Mouse (Mus musculus) myocyte (in vitro differentiated cells): Measurements from ENCODE around the gene Faap100. TPM values are rescaled to one million over a fixed set of nuclear protein-coding genes. Genes with fewer than 3 reads are reported as not detected.
A peak's percentile ranks its signal among the peaks of the same experiment; 100 is the strongest.

ENCODE experiments used
- H3K27me3 ChIP-seq: one replicate; pipeline ENCODE4 v1.6.1; 2011; ENCODE audit not compliant: control insufficient read depth, insufficient read depth, insufficient read length
- H3K36me3 ChIP-seq: one replicate; pipeline ENCODE4 v1.6.1; 2011; ENCODE audit not compliant: control insufficient read depth, insufficient read depth
- H3K4me2 ChIP-seq: one replicate; pipeline ENCODE4 v1.6.1; 2011; ENCODE audit warnings: low read depth, control low read depth
- H3K4me3 ChIP-seq: one replicate; pipeline ENCODE4 v1.5.1; 2011; ENCODE audit warnings: mild to moderate bottlenecking, control low read depth, moderate library complexity
- H3K79me2 ChIP-seq: one replicate; pipeline ENCODE4 v1.6.1; 2011; ENCODE audit not compliant: control insufficient read depth, insufficient read depth
- H3ac ChIP-seq: one replicate; pipeline ENCODE4 v1.6.1; 2011; ENCODE audit not compliant: control insufficient read depth, insufficient read length
- CEBPB ChIP-seq: IDR thresholded peaks from 2 replicates; pipeline ENCODE4 v1.6.1; 2011; ENCODE audit warnings: mild to moderate bottlenecking, moderate library complexity; ENCODE audit not compliant: poor library complexity, insufficient read depth, severe bottlenecking
- E2F4 ChIP-seq: IDR thresholded peaks from one replicate; pipeline ENCODE4 v1.6.1; 2011; ENCODE audit warnings: mild to moderate bottlenecking, control low read depth, moderate library complexity; ENCODE audit not compliant: insufficient read depth
- MAX ChIP-seq: IDR thresholded peaks from one replicate; pipeline ENCODE4 v1.6.1; 2011; ENCODE audit warnings: low read depth, mild to moderate bottlenecking, control low read depth
- MYOD1 ChIP-seq, 3 experiments: IDR thresholded peaks; one replicate each; pipeline ENCODE4 v1.6.1; 2011; ENCODE audit warnings: control low read depth in 2 of 3, low read depth in 2 of 3, mild to moderate bottlenecking in 2 of 3, moderate library complexity in 1 of 3; ENCODE audit not compliant: insufficient read length in 2 of 3, control insufficient read depth in 1 of 3
- MYOG ChIP-seq, 3 experiments: IDR thresholded peaks; one replicate each; pipeline ENCODE4 v1.6.1; 2011; ENCODE audit warnings: control low read depth in 2 of 3, low read depth in 2 of 3, mild to moderate bottlenecking in 2 of 3; ENCODE audit not compliant: insufficient read length in 2 of 3, control insufficient read depth in 1 of 3, insufficient read depth in 1 of 3
- POLR2A ChIP-seq: IDR thresholded peaks from one replicate; pipeline ENCODE4 v1.6.1; 2011; ENCODE audit warnings: low read depth, mild to moderate bottlenecking, control low read depth, moderate library complexity; ENCODE audit not compliant: insufficient read length
- POLR2AphosphoS2 ChIP-seq: IDR thresholded peaks from one replicate; pipeline ENCODE4 v1.6.1; 2011; ENCODE audit warnings: low read depth, control low read depth; ENCODE audit not compliant: insufficient read length
- REST ChIP-seq: IDR thresholded peaks from one replicate; pipeline ENCODE4 v1.6.1; 2011; ENCODE audit warnings: mild to moderate bottlenecking, control low read depth, moderate library complexity; ENCODE audit not compliant: insufficient read depth, insufficient read length
- SRF ChIP-seq: IDR thresholded peaks from one replicate; pipeline ENCODE4 v1.6.1; 2011; ENCODE audit warnings: low read depth; ENCODE audit not compliant: control insufficient read depth, insufficient read length
- TCF12 ChIP-seq: IDR thresholded peaks from one replicate; pipeline ENCODE4 v1.6.1; 2011; ENCODE audit warnings: mild to moderate bottlenecking, control low read depth; ENCODE audit not compliant: poor library complexity, insufficient read depth, severe bottlenecking
- TCF3 ChIP-seq: IDR thresholded peaks from one replicate; pipeline ENCODE4 v1.6.1; 2011; ENCODE audit warnings: low read depth, control low read depth; ENCODE audit not compliant: insufficient read length
- USF1 ChIP-seq: IDR thresholded peaks from one replicate; pipeline ENCODE4 v1.6.1; 2011; ENCODE audit warnings: low read depth, mild to moderate bottlenecking, control low read depth, moderate library complexity
- polyA plus RNA-seq: library from polyadenylated mRNA; unstranded; fragments of >200 nt; fragmentation: generic; extraction: Trizol; gene quantifications from one replicate; pipeline ENCODE4 v1.2.1, GENCODE M21; 2012; ENCODE audit warnings: missing spikeins

Faap100 gene
- polyA plus RNA-seq, 1 experiment = 12.3 TPM

DNA sequence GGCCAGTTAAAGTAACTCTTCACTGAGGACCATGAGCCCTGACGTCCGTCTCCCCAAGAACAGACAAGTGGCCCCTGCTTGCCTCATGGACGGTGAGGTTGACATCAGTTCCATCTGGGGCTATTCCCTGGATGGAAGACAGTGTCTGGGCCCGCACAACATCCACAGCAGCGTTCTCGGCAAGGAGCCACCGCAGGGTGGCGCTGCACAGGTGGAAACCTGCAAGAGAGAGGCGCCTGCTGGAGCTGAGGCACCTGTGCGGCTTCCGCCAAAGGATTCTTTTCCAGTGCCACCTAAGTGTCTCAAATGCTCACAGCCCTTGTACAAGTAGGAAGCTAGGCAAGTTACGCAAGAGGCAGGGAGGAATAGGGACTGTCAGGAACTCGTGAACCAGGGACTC lies 5.5 kb downstream of the Faap100 start:
- TF ChIP-seq SRF (no peak), MAX (no peak), TCF12 (no peak), TCF3 (no peak), POLR2A (no peak), MYOD1 (IDR thresholded peaks at IDR 0.05; ENCODE audit: control insufficient read depth in 1 of 3, insufficient read length in 2 of 3, low read depth in 2 of 3) (no peak), POLR2AphosphoS2 (no peak), REST (no peak), E2F4 (no peak), MYOG (IDR thresholded peaks at IDR 0.05; ENCODE audit: control insufficient read depth in 1 of 3, insufficient read depth in 1 of 3, insufficient read length in 2 of 3, low read depth in 2 of 3) (no peak)
- Histone ChIP-seq H3K27me3 (no peaks in the 10 kb centered on the region), H3K79me2 (peaks cover 4% of the 10 kb centered on the region), H3ac (no peak overlapping the region), H3K4me2 (no peak overlapping the region), H3K36me3 (no peaks in the 10 kb centered on the region), H3K4me3 (no peak overlapping the region)

DNA sequence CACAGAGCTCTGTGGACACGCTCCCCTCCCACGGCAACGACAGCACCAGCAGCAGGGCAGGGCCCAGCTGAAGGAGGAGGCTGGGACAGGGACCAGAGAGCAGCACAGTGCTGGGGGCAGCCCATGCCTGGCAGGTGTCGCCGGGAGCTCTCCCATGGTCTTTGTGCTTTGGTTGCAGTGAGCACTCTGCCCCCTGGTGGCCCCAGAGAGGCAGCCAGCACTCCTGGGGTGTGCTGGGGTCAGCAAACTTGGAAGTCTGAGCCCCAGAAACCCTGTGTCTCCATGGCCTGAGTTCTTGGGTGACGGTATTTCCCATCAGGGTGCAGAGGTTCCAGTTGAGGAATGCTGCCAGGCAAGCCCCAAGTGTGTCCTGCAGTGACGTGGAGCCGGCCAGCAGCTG lies 8.9 kb downstream of the Faap100 start:
- Histone ChIP-seq H3K4me2 (no peak overlapping the region), H3K27me3 (no peaks in the 10 kb centered on the region), H3K79me2 (no peaks in the 10 kb centered on the region), H3ac (no peak overlapping the region), H3K36me3 (no peaks in the 10 kb centered on the region), H3K4me3 (no peak overlapping the region)
- TF ChIP-seq CEBPB = no peak
- TF ChIP-seq POLR2AphosphoS2 = no peak
- TF ChIP-seq MYOG (IDR thresholded peaks at IDR 0.05; ENCODE audit: control insufficient read depth in 1 of 3, insufficient read depth in 1 of 3, insufficient read length in 2 of 3, low read depth in 2 of 3) = peak in 2 of 3 experiments; percentile 31 to 45
- peak in 2 of 3 experiments; percentile 16 to 67 for TF ChIP-seq MYOD1 (IDR thresholded peaks at IDR 0.05; ENCODE audit: control insufficient read depth in 1 of 3, insufficient read length in 2 of 3, low read depth in 2 of 3)

DNA sequence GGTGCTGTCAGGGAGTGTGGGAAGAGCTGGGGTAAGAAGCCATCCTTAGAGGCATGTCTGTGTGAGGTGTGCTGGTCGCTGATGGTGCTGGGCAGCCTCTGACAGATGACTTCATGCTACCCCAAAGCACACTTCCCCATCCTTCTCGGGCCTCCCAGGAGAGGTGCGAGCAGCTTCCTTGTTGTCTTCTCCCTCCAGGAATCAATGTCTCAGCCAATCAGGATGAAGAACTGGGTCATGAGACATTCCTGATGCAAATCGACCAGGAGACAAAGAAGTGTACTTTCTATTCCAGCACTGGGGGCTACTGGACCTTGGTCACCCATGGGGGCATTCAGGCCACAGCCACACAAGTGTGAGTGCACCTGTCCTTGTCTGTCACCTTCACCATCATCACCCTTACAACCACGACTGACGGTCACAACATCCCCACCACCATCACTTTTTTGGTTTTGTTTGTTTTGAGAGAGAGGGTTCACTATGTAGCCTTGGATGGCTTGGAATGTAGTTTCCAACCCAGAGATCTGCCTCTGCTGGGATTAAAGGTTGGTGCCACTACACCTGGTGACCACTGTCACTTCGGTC lies 12.0 kb downstream of the Faap100 start:
- TF ChIP-seq SRF (no peak), TCF3 (no peak), CEBPB (no peak), POLR2AphosphoS2 (peak; percentile 21), MYOG (IDR thresholded peaks at IDR 0.05; ENCODE audit: control insufficient read depth in 1 of 3, insufficient read depth in 1 of 3, insufficient read length in 2 of 3, low read depth in 2 of 3) (no peak), MYOD1 (IDR thresholded peaks at IDR 0.05; ENCODE audit: control insufficient read depth in 1 of 3, insufficient read length in 2 of 3, low read depth in 2 of 3) (peak in 2 of 3 experiments; percentile 44 to 55)

DNA sequence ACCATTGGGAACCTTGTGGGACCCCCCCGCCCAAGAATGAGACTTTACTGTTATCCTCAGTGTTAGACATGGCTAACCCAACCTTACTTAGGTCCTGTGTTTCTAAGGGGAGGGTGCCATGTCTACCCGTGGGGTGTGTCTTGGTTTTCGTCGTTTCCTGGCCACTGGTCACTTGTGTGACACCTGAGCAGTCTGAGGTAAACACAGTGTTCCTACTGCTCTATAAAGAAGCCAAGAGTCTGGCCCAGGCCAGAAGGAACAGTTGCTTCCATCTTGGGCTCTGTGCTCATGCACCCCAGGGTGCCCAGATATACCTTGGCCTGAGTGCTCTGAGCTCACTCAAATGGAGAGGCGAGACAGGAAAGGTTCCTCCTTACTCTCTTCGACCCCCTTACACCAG lies 15.7 kb downstream of the Faap100 start:
- no peak overlapping the region for H3K4me3 ChIP-seq
- H3ac ChIP-seq = no peak overlapping the region
- H3K79me2 ChIP-seq = no peaks in the 10 kb centered on the region
- H3K27me3 ChIP-seq = no peaks in the 10 kb centered on the region
- TF ChIP-seq TCF12 = no peak
- no peak for TF ChIP-seq MYOD1 (IDR thresholded peaks at IDR 0.05; ENCODE audit: control insufficient read depth in 1 of 3, insufficient read length in 2 of 3, low read depth in 2 of 3)
- TF ChIP-seq MYOG (IDR thresholded peaks at IDR 0.05; ENCODE audit: control insufficient read depth in 1 of 3, insufficient read depth in 1 of 3, insufficient read length in 2 of 3, low read depth in 2 of 3) = no peak
- no peak for TF ChIP-seq POLR2A
- TF ChIP-seq E2F4 = no peak
- no peak for TF ChIP-seq USF1
- TF ChIP-seq REST = no peak
- no peak for TF ChIP-seq TCF3
- no peak for TF ChIP-seq SRF
- no peak for TF ChIP-seq POLR2AphosphoS2
- no peak for TF ChIP-seq MAX
- TF ChIP-seq CEBPB = no peak
- H3K4me2 ChIP-seq = no peak overlapping the region
- no peaks in the 10 kb centered on the region for H3K36me3 ChIP-seq

More for the DNA sequence above, 12.0 kb downstream of the Faap100 start:
- Histone ChIP-seq H3K4me2 (no peak overlapping the region), H3K4me3 (no peak overlapping the region), H3K27me3 (no peaks in the 10 kb centered on the region), H3K36me3 (no peaks in the 10 kb centered on the region), H3K79me2 (no peaks in the 10 kb centered on the region), H3ac (no peak overlapping the region)

DNA sequence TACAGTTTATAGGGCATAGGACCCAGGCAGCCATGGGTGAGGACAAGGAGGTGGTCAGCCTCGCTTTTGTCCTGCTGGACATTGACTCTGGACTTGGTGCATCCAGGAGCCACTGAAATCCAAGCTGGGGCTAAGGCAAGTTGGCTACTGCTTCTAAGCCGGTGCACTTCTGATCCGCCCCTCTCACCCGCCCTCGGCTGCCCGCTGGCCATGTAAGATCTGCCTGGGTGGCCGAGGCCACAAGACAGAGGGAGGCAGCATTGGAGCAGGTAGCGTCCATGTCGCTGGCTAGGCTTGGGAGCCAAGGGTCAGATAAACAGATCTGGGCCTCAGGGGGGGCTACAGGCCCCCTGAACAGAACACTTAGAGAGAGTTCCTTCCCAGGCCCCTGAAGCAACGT lies 17.3 kb downstream of the Faap100 start, which contains the start of gene Fscn2:
Gene Fscn2 (plus strand): TSS at position 240 of the 400 bp plus-strand sequence.
- H3K79me2 ChIP-seq = no peaks in the 10 kb centered on the region
- TF ChIP-seq POLR2AphosphoS2 (no peak), E2F4 (no peak), REST (no peak), MYOD1 (IDR thresholded peaks at IDR 0.05; ENCODE audit: control insufficient read depth in 1 of 3, insufficient read length in 2 of 3, low read depth in 2 of 3) (no peak), CEBPB (no peak), TCF3 (no peak), POLR2A (no peak), MAX (no peak), TCF12 (no peak), MYOG (IDR thresholded peaks at IDR 0.05; ENCODE audit: control insufficient read depth in 1 of 3, insufficient read depth in 1 of 3, insufficient read length in 2 of 3, low read depth in 2 of 3) (no peak), USF1 (no peak), SRF (no peak)
- H3K4me2 ChIP-seq = no peak within 1 kb of the TSS
- H3K4me3 ChIP-seq = no peak within 1 kb of the TSS
- H3ac ChIP-seq = no peak within 1 kb of the TSS
- H3K27me3 ChIP-seq = no peaks in the 10 kb centered on the region
- no peaks in the 10 kb centered on the region for H3K36me3 ChIP-seq
